Mouse (Mus musculus): Measurements from ENCODE around the gene Cbx7. TPM values are rescaled to one million over a fixed set of nuclear protein-coding genes. Genes with fewer than 3 reads are reported as not detected.

Cbx7 gene
- total RNA-seq (2015; ENCODE audit: low replicate concordance) (21.0 and 23.1 TPM in 2 replicates), total RNA-seq (2017; ENCODE audit: low replicate concordance) (12.1 and 15.4 TPM in 2 replicates)

DNA sequence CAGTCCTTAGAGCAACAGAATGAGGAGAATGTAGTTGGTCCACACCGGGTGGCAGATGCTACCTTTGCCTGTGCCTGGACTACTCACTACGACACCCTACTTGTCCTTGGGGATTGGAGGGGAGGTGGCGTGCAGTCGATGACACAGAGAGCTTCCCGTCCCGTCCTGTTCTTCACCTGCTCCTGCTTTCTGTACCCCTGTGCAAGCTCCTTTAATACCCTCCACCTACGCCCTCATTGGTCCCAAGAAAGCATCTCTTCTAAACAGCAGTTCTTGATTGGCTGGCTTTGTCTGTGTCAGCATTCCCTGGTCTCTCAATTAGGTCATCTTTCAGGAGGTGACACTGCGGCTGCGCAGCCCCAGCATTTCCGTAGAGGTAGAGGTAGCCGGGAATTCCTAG, at the start of gene Cbx7:
TSS of gene Cbx7 (minus strand) at position 180 of the 400 bp plus-strand sequence.
- ATAC-seq (replicated peaks; ENCODE audit: low FRiP score, poor library complexity, severe bottlenecking) = no peak

DNA sequence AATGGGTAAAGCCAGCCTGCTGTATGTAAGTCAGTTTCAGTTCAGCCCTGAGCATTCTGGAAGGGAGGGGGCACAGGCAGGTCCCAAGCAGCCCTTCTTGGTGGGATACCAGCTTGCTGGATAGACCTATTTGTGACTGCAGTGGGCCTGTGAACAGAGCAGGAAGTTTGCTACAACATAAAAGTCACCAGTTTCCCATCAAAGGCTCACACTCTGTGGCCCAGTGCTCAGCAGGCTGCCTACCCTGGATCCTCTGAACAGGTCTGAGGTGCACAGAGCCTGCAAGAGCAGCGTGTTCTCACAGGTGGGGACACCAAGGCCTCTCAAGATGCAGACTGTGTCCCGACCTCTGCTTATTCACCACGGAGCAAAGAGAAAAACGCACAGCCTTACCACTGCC, 49.6 kb upstream of the Cbx7 start:
- ATAC-seq (replicated peaks; ENCODE audit: low FRiP score, poor library complexity, severe bottlenecking) = no peak

DNA sequence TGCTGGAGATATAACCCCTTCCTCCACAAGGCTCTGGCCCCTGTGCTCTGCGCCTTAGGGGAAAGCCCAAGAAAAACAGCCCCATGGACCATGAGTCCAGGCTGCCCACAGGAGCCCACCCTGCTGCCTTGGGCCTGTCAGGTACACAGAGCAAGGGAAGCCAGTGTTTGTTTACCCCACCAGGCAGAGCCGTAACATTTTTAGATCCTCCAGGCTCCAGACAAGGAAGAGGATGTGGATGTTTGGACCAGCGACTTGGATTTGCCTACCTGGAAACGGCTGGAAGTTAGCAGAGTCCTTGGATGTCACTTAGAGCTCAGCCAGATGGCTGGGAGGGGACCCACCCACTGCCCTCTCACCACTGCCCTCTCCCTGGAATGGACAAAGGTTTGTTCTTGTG, 48.7 kb upstream of the Cbx7 start:
- ATAC-seq (replicated peaks; ENCODE audit: low FRiP score, poor library complexity, severe bottlenecking) = no peak

DNA sequence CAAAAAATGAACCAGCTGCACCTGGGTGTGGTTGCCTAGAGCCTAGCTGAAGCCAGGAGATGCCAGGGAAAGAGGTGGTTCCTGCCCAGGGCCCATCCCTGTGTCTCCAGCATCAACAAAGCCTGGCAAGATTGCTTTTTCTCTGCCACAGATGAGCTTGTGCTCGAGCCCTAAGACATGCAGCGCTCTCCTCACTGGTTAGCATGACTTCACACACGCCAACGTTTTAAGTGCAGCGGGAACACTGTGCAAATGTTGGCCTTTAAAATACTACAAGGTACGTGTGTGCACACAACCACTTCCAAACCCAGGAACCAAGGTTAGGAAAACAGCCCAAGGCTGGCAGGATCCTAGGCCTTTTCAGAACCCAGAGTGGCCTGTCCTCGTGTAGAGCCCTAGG, 48.3 kb upstream of the Cbx7 start:
- ATAC-seq (replicated peaks; ENCODE audit: low FRiP score, poor library complexity, severe bottlenecking) = no peak

DNA sequence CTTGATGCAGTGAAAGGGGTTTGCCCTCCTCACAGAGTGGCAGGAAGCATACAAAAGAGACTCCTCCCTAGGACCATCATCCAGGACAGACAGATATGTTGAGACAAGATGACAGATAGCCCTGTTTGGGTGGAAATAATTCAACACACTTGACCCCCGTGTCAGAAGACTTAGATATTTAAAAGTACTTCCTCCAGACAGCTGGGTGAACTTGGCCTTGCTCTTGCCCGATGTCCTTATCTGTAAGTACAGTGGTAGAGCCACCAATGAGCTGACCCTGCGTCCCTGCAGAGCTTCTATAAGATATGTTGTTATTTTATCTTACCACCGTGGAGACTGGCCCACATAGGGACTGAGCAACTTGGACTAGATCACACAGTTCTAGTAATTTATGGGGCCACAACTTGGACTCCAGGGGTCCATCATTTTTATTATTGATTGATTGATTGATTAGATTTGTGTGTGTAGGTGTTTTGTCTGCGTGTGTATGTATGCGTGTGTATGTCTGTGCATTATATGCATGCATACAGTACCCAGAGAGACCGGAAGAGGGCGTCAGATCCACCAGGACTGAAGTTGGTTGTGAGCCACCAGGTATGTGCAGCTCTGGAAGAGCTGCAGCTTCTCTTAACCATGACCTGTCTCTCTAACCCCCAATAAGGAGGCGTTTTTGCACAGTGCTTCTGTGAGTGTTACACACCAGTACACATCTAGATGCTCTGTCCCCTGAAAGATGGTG, 45.8 kb upstream of the Cbx7 start:
- ATAC-seq (replicated peaks; ENCODE audit: low FRiP score, poor library complexity, severe bottlenecking) = no peak

DNA sequence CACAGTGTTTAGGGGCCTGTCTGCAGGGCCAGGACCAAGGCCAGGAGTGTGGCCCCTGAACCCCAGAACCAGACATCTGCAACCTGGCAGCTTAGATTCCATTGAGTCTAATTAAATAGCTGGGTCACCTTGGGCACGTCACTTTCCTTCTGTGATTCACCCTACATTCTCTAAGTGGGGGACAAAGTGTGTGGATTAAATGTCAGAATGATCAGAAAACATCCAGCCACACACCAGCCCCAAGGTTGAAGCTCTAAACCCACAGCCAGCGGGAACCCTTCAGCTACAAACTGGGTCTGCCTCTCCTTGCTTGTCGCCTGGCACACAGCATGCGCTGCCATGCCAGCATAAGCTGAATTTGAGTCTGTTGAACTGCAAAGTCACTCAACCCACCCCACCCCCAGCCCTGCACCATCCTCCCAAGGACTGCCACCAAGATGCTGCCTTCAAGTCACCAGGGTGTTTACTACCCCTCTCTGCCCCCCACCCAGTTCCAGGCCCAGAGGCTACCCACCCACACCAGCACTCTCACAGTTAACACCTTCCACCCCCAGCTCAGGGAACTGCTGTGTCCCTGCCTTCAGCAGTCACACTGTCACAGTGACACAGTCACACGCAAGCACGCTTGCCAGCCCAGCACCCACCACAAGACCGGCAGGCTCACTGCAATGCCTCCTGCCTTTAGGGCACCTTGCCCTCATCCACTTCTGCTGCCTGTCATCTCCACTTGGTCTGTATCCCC, 44.5 kb upstream of the Cbx7 start:
- 0 out of 2 replicates have a peak, but pooled peaks have one; percentile 8 for ATAC-seq (replicated peaks; ENCODE audit: low FRiP score, poor library complexity, severe bottlenecking)

DNA sequence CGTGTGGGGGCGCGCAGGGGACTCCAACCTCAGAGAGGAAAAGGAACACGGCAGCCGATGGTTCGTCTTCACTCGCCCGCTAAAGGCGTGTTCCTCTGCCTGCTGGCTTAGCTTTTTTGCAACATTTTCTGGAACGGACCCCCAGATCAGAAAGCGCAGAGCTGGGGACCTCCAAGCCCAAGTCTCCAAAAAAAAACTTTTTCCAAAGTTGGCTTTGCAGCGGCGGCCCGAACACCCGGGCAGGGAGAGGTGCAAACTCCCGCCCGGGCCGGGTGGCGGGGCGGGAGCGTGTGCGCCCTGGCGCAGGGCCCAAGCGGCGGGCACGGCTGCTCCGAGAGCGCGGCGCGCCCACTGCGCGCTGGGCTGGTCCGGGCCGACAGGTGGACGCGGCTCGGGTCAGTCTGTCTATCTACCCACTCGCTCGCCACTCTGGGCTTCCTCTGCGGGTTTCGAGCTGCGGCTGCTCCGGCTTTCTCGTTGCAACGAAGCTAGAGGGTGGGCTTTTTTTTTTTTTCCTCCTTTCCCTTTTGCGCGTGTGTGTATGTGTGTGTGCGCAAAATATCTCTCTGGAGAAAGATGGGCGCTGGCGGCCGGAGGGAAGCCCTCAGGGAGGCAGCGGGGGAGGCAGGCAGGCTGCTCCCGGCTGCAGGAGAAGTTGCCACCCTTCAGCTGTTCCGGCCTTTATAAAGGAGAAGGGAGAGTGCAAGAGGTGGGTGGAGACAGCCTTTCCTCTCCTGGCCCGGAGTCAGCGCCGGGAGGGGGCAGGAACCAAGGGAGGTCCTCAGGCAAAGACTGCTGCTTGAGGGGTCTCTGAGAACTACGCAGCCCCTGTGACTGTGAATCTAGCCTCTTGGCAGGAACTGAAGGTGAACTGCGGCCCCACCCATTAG, 43.6 kb upstream of the Cbx7 start, which contains the start of gene Pdgfb:
TSS of gene Pdgfb (minus strand) at position 657 of the 890 bp plus-strand sequence.
- no peak for ATAC-seq (replicated peaks; ENCODE audit: low FRiP score, poor library complexity, severe bottlenecking)

DNA sequence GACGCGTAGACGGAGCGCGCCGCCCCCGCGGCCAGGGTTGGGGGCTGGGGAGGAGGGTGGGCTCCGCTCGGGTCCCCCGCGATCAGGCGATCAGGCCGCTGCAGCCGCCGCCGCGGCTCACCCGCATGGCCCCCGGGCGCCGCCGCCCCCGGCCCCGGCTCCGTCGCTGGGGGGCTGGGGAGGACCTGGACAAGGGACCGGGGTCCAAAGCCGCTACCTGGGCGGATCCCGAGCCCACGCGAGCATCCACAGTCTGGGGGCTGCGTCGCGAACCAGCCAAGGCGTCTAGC, 43.1 kb upstream of the Cbx7 start:
- ATAC-seq (replicated peaks; ENCODE audit: low FRiP score, poor library complexity, severe bottlenecking) = no peak

DNA sequence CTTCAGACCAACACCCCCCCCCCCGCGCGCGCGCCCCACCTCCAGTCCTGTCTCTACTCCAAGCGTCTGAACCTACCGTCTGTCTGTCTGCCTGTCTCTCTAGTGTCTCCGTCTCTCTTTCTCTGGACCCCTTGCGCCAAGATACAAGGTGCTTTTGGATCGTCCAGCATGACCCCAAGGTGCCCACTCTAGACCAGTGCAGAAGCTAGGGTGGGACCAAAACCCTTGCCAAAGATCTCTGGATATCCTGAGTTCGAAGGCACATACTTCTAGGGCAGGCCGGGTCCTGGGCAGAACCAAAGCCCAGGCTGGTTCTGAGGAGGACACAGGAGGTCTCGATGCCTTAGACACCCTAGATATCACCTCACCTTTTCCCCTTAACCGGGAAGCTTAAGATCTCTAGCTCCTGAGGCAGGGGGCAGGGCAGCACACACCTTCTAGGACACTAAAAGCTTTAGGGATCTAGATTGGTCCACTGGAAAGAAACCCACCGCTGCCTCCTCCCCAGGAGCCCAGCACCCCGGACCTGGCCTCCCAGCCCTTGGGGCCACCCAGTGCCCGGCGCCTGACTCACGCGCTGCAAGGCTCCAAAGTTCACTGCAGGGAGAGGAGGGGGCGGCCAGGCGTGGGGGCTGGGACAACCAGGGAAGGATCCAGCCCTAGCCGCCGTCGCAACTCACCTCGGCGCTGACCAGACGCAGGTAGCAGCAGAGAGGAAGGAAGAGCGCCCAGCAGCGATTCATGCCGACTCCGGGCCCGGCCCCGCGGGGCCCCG, 42.5 kb upstream of the Cbx7 start:
- no peak for ATAC-seq (replicated peaks; ENCODE audit: low FRiP score, poor library complexity, severe bottlenecking)

DNA sequence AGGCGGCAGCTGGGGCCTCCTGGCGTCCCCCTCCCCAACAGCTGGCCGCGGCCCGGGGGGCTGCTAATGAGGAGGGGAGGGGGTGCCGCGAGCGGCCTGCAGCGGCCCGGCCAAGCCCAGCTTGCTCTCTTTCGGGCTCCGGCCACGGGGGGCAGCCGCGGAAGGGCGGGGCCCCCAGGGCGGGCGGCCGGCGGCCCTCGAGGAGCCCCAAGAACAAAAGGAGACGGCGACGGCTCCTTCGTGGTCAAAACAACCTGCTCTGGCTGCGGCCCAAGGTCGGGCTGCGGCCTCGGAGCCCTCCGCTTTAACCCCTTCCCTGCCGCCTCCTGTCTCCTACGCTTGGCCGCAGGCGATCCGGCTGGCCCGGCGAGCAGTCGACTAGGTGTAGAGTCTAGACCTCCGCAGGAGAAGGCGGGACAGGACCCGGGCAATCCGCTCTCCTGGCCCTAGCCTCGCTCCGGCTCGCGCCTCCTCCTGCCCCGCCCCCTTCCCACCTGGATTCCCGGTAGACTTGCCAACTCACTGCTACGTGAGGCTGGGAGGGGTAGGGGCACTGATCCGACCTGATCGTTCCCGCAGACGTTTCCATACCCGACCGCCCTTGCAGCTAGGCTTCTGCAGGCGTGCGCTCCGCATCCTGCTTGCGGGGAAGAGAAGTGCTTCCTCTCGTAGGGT, 41.7 kb upstream of the Cbx7 start:
- no peak for ATAC-seq (replicated peaks; ENCODE audit: low FRiP score, poor library complexity, severe bottlenecking)

DNA sequence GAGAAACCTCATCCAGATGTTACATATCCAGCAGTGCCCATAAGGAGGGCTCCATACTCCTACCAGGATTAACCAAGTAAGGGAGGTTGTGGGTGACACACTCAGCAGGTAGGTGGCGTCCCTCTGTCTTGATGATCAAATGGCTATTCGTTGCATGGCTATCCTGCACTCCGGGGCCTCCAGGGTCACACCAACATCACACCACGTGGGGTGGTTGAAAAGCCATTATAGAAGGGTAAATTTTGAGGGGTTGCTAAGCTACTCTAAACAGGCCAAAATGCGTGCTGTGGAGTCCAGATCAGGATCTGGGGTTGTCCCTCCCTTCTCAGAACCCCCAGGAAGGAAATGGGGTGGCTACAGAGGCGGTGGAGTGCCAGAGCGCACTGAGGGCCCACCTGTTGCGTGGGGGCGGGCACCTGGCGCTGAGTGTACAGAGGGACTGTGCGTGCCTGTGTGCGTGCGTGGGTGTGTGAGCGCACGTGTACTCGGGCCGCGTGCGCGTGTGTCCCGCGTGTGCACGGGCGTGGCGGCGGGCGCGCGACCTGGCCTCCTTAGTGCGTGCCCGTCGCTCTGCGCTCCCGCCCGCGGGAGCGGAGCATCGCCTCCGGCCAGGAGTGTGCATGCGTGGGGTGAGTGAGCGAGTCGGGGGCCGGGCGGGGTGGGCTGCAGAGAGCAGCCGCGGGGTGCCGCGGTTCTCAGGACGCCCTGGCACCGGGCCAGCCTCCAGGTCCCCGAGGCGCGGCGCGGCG, 41.0 kb upstream of the Cbx7 start:
- ATAC-seq (replicated peaks; ENCODE audit: low FRiP score, poor library complexity, severe bottlenecking) = no peak

DNA sequence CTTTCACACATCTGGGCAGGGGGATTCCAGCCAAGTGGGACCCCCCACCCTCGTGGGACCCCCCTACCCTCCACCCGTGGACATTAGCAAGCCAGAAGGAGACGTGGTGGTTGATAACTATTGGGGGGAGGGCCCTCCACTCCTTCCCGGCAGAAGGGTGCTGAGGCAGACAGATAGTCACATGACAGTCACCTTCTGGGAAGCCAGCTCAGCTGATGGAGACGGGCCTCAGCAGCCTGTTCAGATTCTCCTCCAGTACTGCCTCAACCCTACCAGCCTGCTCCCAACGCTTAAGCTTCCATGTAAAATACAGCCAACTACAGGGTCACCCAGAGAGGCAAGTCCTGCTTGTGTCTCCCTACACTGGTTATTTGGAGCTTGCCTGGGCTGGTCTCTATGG, 40.3 kb upstream of the Cbx7 start:
- no peak for ATAC-seq (replicated peaks; ENCODE audit: low FRiP score, poor library complexity, severe bottlenecking)

DNA sequence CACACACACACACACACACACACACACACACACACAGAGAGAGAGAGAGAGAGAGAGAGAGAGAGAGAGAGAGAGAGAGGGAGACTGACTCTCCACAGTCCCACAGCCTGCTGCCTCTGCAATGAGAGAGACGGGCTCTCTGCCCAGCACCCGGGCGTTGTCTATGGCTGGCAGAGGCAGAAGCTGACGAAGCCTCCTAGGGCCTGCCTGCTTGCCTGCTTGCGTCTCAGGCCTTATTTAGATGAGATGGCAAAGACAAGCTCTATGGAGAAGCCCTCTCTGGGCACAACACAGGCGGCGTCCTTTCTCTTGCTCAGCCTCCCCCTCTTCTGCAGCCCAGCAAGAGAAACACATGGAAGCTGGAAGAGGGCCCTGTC, 39.3 kb upstream of the Cbx7 start:
- ATAC-seq (replicated peaks; ENCODE audit: low FRiP score, poor library complexity, severe bottlenecking) = no peak

DNA sequence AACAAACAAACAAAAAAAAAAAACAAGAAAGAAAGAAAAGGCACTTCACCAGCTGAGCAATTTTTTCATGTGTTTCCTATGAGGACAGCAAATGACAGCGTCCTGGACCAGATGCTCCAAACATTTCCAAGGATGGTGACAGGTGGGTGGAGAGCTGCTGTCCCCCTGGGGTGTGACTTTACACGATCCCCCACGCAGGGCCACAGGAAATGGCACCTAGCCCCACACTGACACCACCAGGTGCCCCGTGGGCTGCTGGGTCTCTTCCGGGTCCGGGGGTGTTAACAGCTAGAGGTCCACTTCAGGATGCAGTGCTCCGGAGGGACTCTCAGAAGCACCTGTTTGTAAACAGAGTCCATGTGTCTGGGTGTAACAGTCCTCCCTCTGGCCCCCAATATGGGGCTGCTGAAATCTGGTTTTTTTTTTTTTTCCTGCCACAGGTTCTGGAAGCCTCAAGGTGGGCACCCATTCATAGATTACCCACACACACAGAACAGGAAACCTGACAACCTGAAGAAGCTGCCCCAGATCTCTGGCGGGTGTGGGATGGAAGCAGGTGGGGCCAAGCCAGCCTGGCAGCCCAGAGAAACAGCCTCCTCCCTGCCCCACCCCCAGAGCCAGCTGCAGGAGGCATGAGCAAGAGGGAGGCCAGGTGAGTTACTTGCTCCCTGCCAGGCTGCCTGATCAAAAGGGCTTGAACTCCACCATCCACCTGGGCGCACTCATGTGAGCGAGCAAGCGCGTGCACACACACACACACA, 38.7 kb upstream of the Cbx7 start:
- no peak for ATAC-seq (replicated peaks; ENCODE audit: low FRiP score, poor library complexity, severe bottlenecking)

DNA sequence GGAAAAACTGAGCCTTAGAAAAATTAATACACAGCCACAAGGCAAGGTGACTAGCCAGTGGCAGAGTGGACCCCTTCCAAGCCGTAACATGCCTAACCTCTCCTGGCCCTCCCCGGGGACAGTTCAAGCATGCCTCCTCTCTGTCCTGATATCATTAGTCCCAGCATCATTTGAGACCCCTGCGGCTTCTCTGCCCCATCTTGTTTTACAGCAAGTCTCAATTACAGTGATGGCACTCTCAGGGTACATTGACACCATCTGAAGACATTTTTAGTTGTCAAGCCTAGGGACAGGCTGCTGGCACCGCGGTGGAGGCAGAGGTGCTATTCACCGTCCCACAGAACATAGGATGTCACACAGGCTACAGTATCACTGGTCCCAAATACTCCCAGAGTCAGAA, 37.5 kb upstream of the Cbx7 start:
- ATAC-seq (replicated peaks; ENCODE audit: low FRiP score, poor library complexity, severe bottlenecking) = no peak

DNA sequence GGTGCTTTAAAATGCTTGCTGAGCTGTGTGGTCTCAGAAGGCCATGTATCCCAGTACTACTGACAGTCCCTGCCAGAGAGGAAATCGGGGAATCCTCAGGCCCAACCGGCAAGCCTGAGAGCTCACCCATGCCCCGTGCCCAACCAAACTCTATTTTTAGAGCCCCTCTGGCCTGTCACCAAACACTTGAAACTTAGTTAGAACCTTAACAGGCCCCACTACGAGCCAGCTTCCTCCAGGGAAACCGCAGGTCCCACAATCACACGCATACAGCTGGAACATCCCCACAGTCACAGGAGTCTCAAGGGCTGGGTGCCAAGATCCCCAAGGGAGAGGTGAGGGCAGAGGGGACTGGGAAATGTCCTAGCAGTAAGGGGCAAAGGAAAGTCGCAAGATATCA, 35.2 kb upstream of the Cbx7 start:
- no peak for ATAC-seq (replicated peaks; ENCODE audit: low FRiP score, poor library complexity, severe bottlenecking)

DNA sequence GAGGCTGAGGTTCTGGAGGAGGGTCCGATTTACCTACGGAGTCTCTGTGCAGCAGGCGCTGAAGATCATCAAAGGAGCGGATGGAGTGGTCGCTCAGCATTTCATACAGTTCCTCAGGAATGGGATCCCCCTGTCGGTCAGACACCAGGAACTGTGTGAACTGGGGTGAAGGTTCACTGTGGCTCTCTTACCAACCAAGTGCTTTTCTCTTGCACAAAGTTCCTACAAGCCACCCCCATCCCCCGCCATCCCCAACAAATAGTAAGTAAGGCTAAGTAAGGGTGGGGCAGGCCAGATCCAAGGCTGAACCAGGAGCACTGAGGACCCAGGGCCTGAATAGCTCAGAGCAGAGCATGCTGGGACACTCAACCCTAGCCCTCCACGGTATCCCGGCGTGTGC, 34.5 kb upstream of the Cbx7 start:
- ATAC-seq (replicated peaks; ENCODE audit: low FRiP score, poor library complexity, severe bottlenecking) = no peak

All from erythroid progenitor cell, adult 5-6 weeks (primary cell).